Mouse (Mus musculus) neural tube, embryonic 11.5 days (tissue): ENCODE data around the gene Gm29423. TPM values are rescaled to one million over a fixed set of nuclear protein-coding genes. Genes with fewer than 3 reads are reported as not detected.
"Not testable (repeated sequence)": the region's sequence is repeated elsewhere in the genome, so short reads cannot be mapped to it uniquely, and the experiment has no call there.

Experiments used
- ATAC-seq: fragments of 200-750 bp; cut with Nextera tagmentation; 2 replicates; pipeline ENCODE4 v1.8.0; 2017; ENCODE audit warnings: moderate number of reproducible peaks, mild to moderate bottlenecking, moderate TSS enrichment, moderate library complexity; ENCODE audit not compliant: insufficient read depth, low FRiP score, low TSS enrichment
- DNase-seq: peaks from one replicate; pipeline ENCODE4 v3.0.0-alpha.2; 2015; ENCODE audit warnings: low spot score
- H3K27ac ChIP-seq: fragments of 300-500 bp; sonication (generic); 2 replicates; pipeline ENCODE4 v1.5.1; 2014; ENCODE audit warnings: low read depth, mild to moderate bottlenecking, low read length
- H3K27me3 ChIP-seq: fragments of 300-500 bp; sonication (generic); 2 replicates; pipeline ENCODE4 v1.6.1; 2014; ENCODE audit warnings: mild to moderate bottlenecking, low read length, mixed read lengths; ENCODE audit not compliant: control insufficient read depth, insufficient read depth
- H3K36me3 ChIP-seq: fragments of 300-500 bp; sonication (generic); 2 replicates; pipeline ENCODE4 v1.6.1; 2014; ENCODE audit warnings: mild to moderate bottlenecking, low read length, moderate library complexity, mixed read lengths; ENCODE audit not compliant: control insufficient read depth, insufficient read depth
- H3K4me1 ChIP-seq: fragments of 300-500 bp; sonication (generic); 2 replicates; pipeline ENCODE4 v1.6.1; 2014; ENCODE audit warnings: low read length, mixed read lengths; ENCODE audit not compliant: control insufficient read depth, insufficient read depth
- H3K4me2 ChIP-seq: fragments of 300-500 bp; sonication (generic); 2 replicates; pipeline ENCODE4 v1.6.1; 2014; ENCODE audit warnings: low read depth, mild to moderate bottlenecking, moderate library complexity
- H3K4me3 ChIP-seq: fragments of 300-500 bp; sonication (generic); 2 replicates; pipeline ENCODE4 v1.5.1; 2014; ENCODE audit warnings: low read depth, low read length
- H3K9ac ChIP-seq: fragments of 300-500 bp; sonication (generic); 2 replicates; pipeline ENCODE4 v1.6.1; 2014; ENCODE audit warnings: mild to moderate bottlenecking, low read length
- H3K9me3 ChIP-seq: fragments of 300-500 bp; sonication (generic); 2 replicates; pipeline ENCODE4 v1.6.1; 2016; ENCODE audit warnings: low read length; ENCODE audit not compliant: control insufficient read depth
- WGBS: fragments of 180-500 bp; shearing (Covaris S2); extraction: QIAGEN DNeasy Blood & Tissue Kit; methylation state at CpG from one replicate; pipeline ENCODE4 v1.1.7; 2014; 5-methylcytosine and 5-hydroxymethylcytosine counted together
- polyA plus RNA-seq: library from polyadenylated mRNA; unstranded; fragments of >200 nt; fragmentation: Nextera tagmentation; extraction: Ambion mirVana; gene quantifications from 2 replicates; pipeline ENCODE4 v1.2.1, GENCODE M21; 2014

The Gm29423 gene
- not detected in 2 replicates for polyA plus RNA-seq

DNA sequence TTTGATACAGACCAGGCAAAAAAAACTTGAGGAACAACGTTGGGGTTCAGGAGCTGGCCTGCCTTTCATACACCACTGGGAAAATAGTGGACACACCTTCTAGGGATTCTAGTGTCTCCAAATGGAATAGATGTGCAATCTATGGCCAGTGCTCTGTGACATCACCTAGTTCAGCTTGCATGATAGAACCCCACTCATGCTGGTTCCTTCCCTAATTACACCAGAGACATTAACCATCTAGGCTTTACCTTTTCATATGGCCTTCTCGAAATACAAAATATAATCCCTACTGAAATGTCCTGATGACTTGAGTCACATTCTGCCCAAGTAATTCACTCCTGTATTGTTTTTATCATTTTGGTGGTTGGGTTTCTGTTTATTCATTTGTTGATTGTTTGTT, at the start of gene Gm29423, which contains the start of gene Gm29644:
Gm29423 (minus strand) TSS at position 101 of the 400 bp plus-strand sequence.
Gm29644 (minus strand) TSS at position 157 of the 400 bp plus-strand sequence.
- WGBS, result no CpG with 5 or more reads among the region's 2 CpGs
- H3K9me3 ChIP-seq, H3K27ac ChIP-seq, H3K4me3 ChIP-seq, DNase-seq, H3K4me1 ChIP-seq, H3K9ac ChIP-seq, H3K36me3 ChIP-seq, ATAC-seq, H3K27me3 ChIP-seq, H3K4me2 ChIP-seq: not testable (repeated sequence)

DNA sequence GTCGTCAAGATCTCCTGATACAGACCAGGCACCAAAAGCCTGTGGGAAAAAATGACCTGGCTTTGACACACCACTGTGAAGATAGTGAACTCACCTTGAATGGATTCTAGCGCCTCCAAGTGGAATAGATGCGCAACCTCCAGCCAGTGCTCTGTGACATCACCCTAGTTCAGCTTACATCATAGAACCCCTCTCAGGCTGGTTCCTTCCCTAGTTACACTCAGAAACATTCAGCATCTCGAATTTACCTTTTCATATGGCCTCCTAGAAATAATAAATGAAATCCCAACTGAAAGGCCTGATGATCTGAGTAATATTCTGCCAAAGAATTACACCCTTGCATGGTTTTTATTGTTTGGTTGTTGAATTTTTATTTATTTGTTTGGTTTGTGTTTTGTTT, 29.5 kb downstream of the Gm29423 start, which contains the start of gene Gm21118:
Gm21118 (minus strand) TSS at position 101 of the 400 bp plus-strand sequence.
- no CpG with 5 or more reads among the region's 4 CpGs for WGBS
- not testable (repeated sequence) for H3K4me3 ChIP-seq, H3K4me2 ChIP-seq, DNase-seq, H3K9me3 ChIP-seq, H3K36me3 ChIP-seq, H3K4me1 ChIP-seq, H3K27me3 ChIP-seq, H3K9ac ChIP-seq, H3K27ac ChIP-seq, ATAC-seq

Other genes starting within 250 kb of the Gm29423 start
- gene Gm21118, start 29.6 kb downstream of the Gm29423 start, polyA plus RNA-seq, result not detected in 2 replicates
- not detected in 2 replicates for gene Gm29644, start 56 bp upstream of the Gm29423 start, polyA plus RNA-seq
- gene Gm20888, start 138.6 kb upstream of the Gm29423 start, polyA plus RNA-seq, result not detected in 2 replicates